Mouse (Mus musculus): ENCODE measurements around the gene Hbp1.

The Hbp1 gene

GRCm38 (mm10) chr12:31931818-31932217 is 18.5 kb downstream of the Hbp1 start:
- TF ChIP-seq NANOG (IDR thresholded peaks at IDR 0.05; ENCODE audit: borderline replicate concordance, low read length) (no peak), POU5F1 (IDR thresholded peaks at IDR 0.05; ENCODE audit: borderline replicate concordance, low read length) (no peak), CTCF (conservative IDR thresholded peaks at IDR 0.05; ENCODE audit: low read length) (no peak)
- peaks cover 97% of the 10 kb centered on the region for H3K36me3 ChIP-seq (ENCODE audit: insufficient read depth, low read length)
- no peak overlapping the region for H3K4me3 ChIP-seq (replicated peaks; ENCODE audit: low read length)
- H3K27me3 ChIP-seq (ENCODE audit: insufficient read depth, low read length): no peaks in the 10 kb centered on the region
- no peaks in the 10 kb centered on the region for H3K9me3 ChIP-seq (ENCODE audit: low read length)
- peaks cover 5% of the 10 kb centered on the region for H3K4me1 ChIP-seq (replicated peaks; ENCODE audit: low read depth, low read length)

GRCm38 (mm10) chr12:31928498-31928897 is 21.8 kb downstream of the Hbp1 start:
- H3K4me3 ChIP-seq (replicated peaks; ENCODE audit: low read length): no peak overlapping the region
- H3K27me3 ChIP-seq (ENCODE audit: insufficient read depth, low read length): no peaks in the 10 kb centered on the region
- no peaks in the 10 kb centered on the region for H3K9me3 ChIP-seq (ENCODE audit: low read length)
- H3K4me1 ChIP-seq (replicated peaks; ENCODE audit: low read depth, low read length): peaks cover 19% of the 10 kb centered on the region
- peaks cover 99% of the 10 kb centered on the region for H3K36me3 ChIP-seq (ENCODE audit: insufficient read depth, low read length)
- TF ChIP-seq CTCF (conservative IDR thresholded peaks at IDR 0.05; ENCODE audit: low read length) (no peak), NANOG (IDR thresholded peaks at IDR 0.05; ENCODE audit: borderline replicate concordance, low read length) (no peak), POU5F1 (IDR thresholded peaks at IDR 0.05; ENCODE audit: borderline replicate concordance, low read length) (no peak)

GRCm38 (mm10) chr12:31926661-31927061 is 23.7 kb downstream of the Hbp1 start:
- TF ChIP-seq CTCF (conservative IDR thresholded peaks at IDR 0.05; ENCODE audit: low read length) (peak; percentile 54), NANOG (IDR thresholded peaks at IDR 0.05; ENCODE audit: borderline replicate concordance, low read length) (no peak)
- peaks cover 85% of the 10 kb centered on the region for H3K36me3 ChIP-seq (ENCODE audit: insufficient read depth, low read length)

GRCm38 (mm10) chr12:31925343-31925742 is 25.0 kb downstream of the Hbp1 start:
- peaks cover 80% of the 10 kb centered on the region for H3K36me3 ChIP-seq (ENCODE audit: insufficient read depth, low read length)
- TF ChIP-seq POU5F1 (IDR thresholded peaks at IDR 0.05; ENCODE audit: borderline replicate concordance, low read length) (no peak), CTCF (conservative IDR thresholded peaks at IDR 0.05; ENCODE audit: low read length) (no peak), NANOG (IDR thresholded peaks at IDR 0.05; ENCODE audit: borderline replicate concordance, low read length) (no peak)
- H3K4me1 ChIP-seq (replicated peaks; ENCODE audit: low read depth, low read length): peaks cover 25% of the 10 kb centered on the region

More at GRCm38 (mm10) chr12:31926661-31927061, 23.7 kb downstream of the Hbp1 start:
- peaks cover 25% of the 10 kb centered on the region for H3K4me1 ChIP-seq (replicated peaks; ENCODE audit: low read depth, low read length)
- no peaks in the 10 kb centered on the region for H3K9me3 ChIP-seq (ENCODE audit: low read length)
- no peaks in the 10 kb centered on the region for H3K27me3 ChIP-seq (ENCODE audit: insufficient read depth, low read length)
- H3K4me3 ChIP-seq (replicated peaks; ENCODE audit: low read length): no peak overlapping the region

GRCm38 (mm10) chr12:31924135-31924534 is 26.2 kb downstream of the Hbp1 start:
- H3K27me3 ChIP-seq (ENCODE audit: insufficient read depth, low read length): no peaks in the 10 kb centered on the region

More at GRCm38 (mm10) chr12:31925343-31925742, 25.0 kb downstream of the Hbp1 start:
- Histone ChIP-seq H3K4me3 (replicated peaks; ENCODE audit: low read length) (no peak overlapping the region), H3K9me3 (ENCODE audit: low read length) (no peaks in the 10 kb centered on the region), H3K27me3 (ENCODE audit: insufficient read depth, low read length) (no peaks in the 10 kb centered on the region)

GRCm38 (mm10) chr12:31920464-31921405 is 29.6 kb downstream of the Hbp1 start:
- Histone ChIP-seq H3K4me1 (replicated peaks; ENCODE audit: low read depth, low read length) (peaks cover 29% of the 10 kb centered on the region), H3K36me3 (ENCODE audit: insufficient read depth, low read length) (peaks cover 48% of the 10 kb centered on the region), H3K27me3 (ENCODE audit: insufficient read depth, low read length) (no peaks in the 10 kb centered on the region), H3K9me3 (ENCODE audit: low read length) (no peaks in the 10 kb centered on the region), H3K4me3 (replicated peaks; ENCODE audit: low read length) (no peak overlapping the region)
- TF ChIP-seq CTCF (conservative IDR thresholded peaks at IDR 0.05; ENCODE audit: low read length): no peak
- no peak for TF ChIP-seq POU5F1 (IDR thresholded peaks at IDR 0.05; ENCODE audit: borderline replicate concordance, low read length)
- TF ChIP-seq NANOG (IDR thresholded peaks at IDR 0.05; ENCODE audit: borderline replicate concordance, low read length): no peak

More at GRCm38 (mm10) chr12:31924135-31924534, 26.2 kb downstream of the Hbp1 start:
- TF ChIP-seq CTCF (conservative IDR thresholded peaks at IDR 0.05; ENCODE audit: low read length): no peak
- no peak for TF ChIP-seq NANOG (IDR thresholded peaks at IDR 0.05; ENCODE audit: borderline replicate concordance, low read length)
- TF ChIP-seq POU5F1 (IDR thresholded peaks at IDR 0.05; ENCODE audit: borderline replicate concordance, low read length): no peak
- Histone ChIP-seq H3K36me3 (ENCODE audit: insufficient read depth, low read length) (peaks cover 77% of the 10 kb centered on the region), H3K9me3 (ENCODE audit: low read length) (no peaks in the 10 kb centered on the region), H3K4me3 (replicated peaks; ENCODE audit: low read length) (no peak overlapping the region), H3K4me1 (replicated peaks; ENCODE audit: low read depth, low read length) (peaks cover 25% of the 10 kb centered on the region)

- Histone ChIP-seq H3K27me3 (ENCODE audit: insufficient read depth, low read length) (no peaks in the 10 kb centered on the region), H3K4me3 (replicated peaks; ENCODE audit: low read length) (no peak overlapping the region), H3K9me3 (ENCODE audit: low read length) (no peaks in the 10 kb centered on the region), H3K4me1 (replicated peaks; ENCODE audit: low read depth, low read length) (peaks cover 12% of the 10 kb centered on the region; the same call in 1 of the 2 replicates), H3K36me3 (ENCODE audit: insufficient read depth, low read length) (peaks cover 26% of the 10 kb centered on the region)
- TF ChIP-seq POU5F1 (IDR thresholded peaks at IDR 0.05; ENCODE audit: borderline replicate concordance, low read length) (no peak), CTCF (conservative IDR thresholded peaks at IDR 0.05; ENCODE audit: low read length) (no peak), NANOG (IDR thresholded peaks at IDR 0.05; ENCODE audit: borderline replicate concordance, low read length) (no peak)
These were observed 33.1 kb downstream of the Hbp1 start for GRCm38 (mm10) chr12:31917245-31917644.

- Histone ChIP-seq H3K27me3 (ENCODE audit: insufficient read depth, low read length) (no peaks in the 10 kb centered on the region), H3K9me3 (ENCODE audit: low read length) (no peaks in the 10 kb centered on the region), H3K36me3 (ENCODE audit: insufficient read depth, low read length) (peaks cover 22% of the 10 kb centered on the region), H3K4me1 (replicated peaks; ENCODE audit: low read depth, low read length) (peaks cover 12% of the 10 kb centered on the region; the same call in 1 of the 2 replicates), H3K4me3 (replicated peaks; ENCODE audit: low read length) (no peak overlapping the region)
- TF ChIP-seq CTCF (conservative IDR thresholded peaks at IDR 0.05; ENCODE audit: low read length) (no peak), POU5F1 (IDR thresholded peaks at IDR 0.05; ENCODE audit: borderline replicate concordance, low read length) (no peak), NANOG (IDR thresholded peaks at IDR 0.05; ENCODE audit: borderline replicate concordance, low read length) (no peak)
These were observed 33.6 kb downstream of the Hbp1 start for GRCm38 (mm10) chr12:31916691-31917090.

All from E14TG2a.4 (cell line).